12 mouse cellular contexts compared by ENCODE assay signal in the genomic region with DNA sequence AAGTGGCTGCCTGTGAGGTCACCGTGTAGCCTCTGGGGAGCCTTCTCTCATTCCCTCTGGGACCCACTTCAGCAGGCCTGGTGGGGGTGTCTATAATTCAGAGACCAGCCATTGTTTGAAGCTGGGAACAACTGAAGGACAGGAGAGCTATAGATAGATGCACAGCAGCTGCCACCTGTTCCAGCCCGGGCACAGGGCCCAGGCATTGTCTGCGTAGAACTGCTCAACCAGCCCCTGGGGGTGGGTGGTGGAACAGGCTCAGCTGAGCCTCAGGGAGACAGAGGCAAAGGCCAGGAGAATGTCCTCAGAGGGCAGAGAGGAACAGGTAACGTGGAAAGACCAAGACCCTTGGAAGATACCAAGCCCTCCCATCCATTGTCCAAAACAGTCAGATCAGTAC. TPM values are rescaled to one million over a fixed set of nuclear protein-coding genes. Genes with fewer than 3 reads are reported as not detected.
DNase-seq lines count a peak whose midpoint lies in the region; ATAC-seq lines count a peak whose summit lies in the region.
"Had no signal": no experiment of that assay in that cellular context is flagged by ENCODE, and none has a peak within 500 bp of the region (broad histone marks: within the 10 kb centered on the region; RNA-seq: fewer than 3 reads in every experiment).

No protein-coding gene starts in this region.

- H3K4me2 ChIP-seq in kidney, embryonic 14.5 days (replicated peaks; ENCODE audit: low read depth, low read length): no peak overlapping the region
- H3K4me2 ChIP-seq in liver, embryonic 15.5 days: no peak overlapping the region
- H3K4me2 ChIP-seq: forebrain, embryonic 15.5 days had no signal

- H3K4me1 ChIP-seq in kidney, embryonic 14.5 days (ENCODE audit: control insufficient read depth, insufficient read depth, low read length): peaks cover 5% of the 10 kb centered on the region
- peaks cover 73% of the 10 kb centered on the region for H3K4me1 ChIP-seq in liver, embryonic 15.5 days (replicated peaks)
- H3K4me1 ChIP-seq: forebrain, embryonic 15.5 days had no signal

- no peak overlapping the region for H3K4me3 ChIP-seq in kidney, embryonic 14.5 days (ENCODE audit: low read length)
- no peak overlapping the region for H3K4me3 ChIP-seq in liver, embryonic 15.5 days (replicated peaks)
- H3K4me3 ChIP-seq: forebrain, embryonic 15.5 days had no signal

- H3K27ac ChIP-seq in kidney, embryonic 14.5 days (ENCODE audit: low read depth, low read length): no peak overlapping the region
- H3K27ac ChIP-seq in liver, embryonic 15.5 days (replicated peaks): peak overlapping the region; percentile 99
- H3K27ac ChIP-seq: forebrain, embryonic 15.5 days had no signal

- intact Hi-C loops in heart, postnatal 14 days (cut with DNase I): no loop called here

- no peak overlapping the region for H3K9ac ChIP-seq in kidney, embryonic 14.5 days (ENCODE audit: low read depth, low read length)
- peak overlapping the region; percentile 32 for H3K9ac ChIP-seq in liver, embryonic 15.5 days
- H3K9ac ChIP-seq: forebrain, embryonic 15.5 days had no signal

- peak; percentile 4 for DNase-seq in kidney, postnatal 10 days
- DNase-seq in cerebellum, adult 9-11 months: peak; percentile 82
- peak; percentile 55 to 66 for DNase-seq in heart, postnatal 14 days
- no peak for DNase-seq in spleen, adult 12 weeks (ENCODE audit: low spot score)
- no peak for DNase-seq in adrenal gland, adult 2 months
- DNase-seq in MN1 (ENCODE audit: low spot score): no peak
- DNase-seq: lung, postnatal 36 days; thymus, adult 2 months had no signal

- H3K36me3 ChIP-seq in kidney, embryonic 14.5 days (ENCODE audit: control insufficient read depth, insufficient read depth, low read length): no peaks in the 10 kb centered on the region
- no peaks in the 10 kb centered on the region for H3K36me3 ChIP-seq in liver, embryonic 15.5 days (replicated peaks)
- H3K36me3 ChIP-seq: forebrain, embryonic 15.5 days had no signal

- no peak for ATAC-seq in kidney, embryonic 14.5 days (ENCODE audit: low FRiP score, low TSS enrichment)
- ATAC-seq in liver, embryonic 15.5 days (ENCODE audit: insufficient read depth): no peak
- ATAC-seq: forebrain, embryonic 15.5 days had no signal

- WGBS in kidney, embryonic 14.5 days: 88% methylated on average over 4 of the region's 4 CpGs
- 75% methylated on average over 4 of the region's 4 CpGs for WGBS in liver, embryonic 15.5 days (ENCODE audit: insufficient replicate concordance)

- H3K9me3 ChIP-seq in kidney, embryonic 14.5 days (ENCODE audit: control insufficient read depth, low read length): no peaks in the 10 kb centered on the region
- no peaks in the 10 kb centered on the region for H3K9me3 ChIP-seq in liver, embryonic 15.5 days (replicated peaks)
- H3K9me3 ChIP-seq: forebrain, embryonic 15.5 days had no signal

- H3K27me3 ChIP-seq in kidney, embryonic 14.5 days (ENCODE audit: control insufficient read depth, insufficient read depth, low read length): no peaks in the 10 kb centered on the region
- no peaks in the 10 kb centered on the region for H3K27me3 ChIP-seq in liver, embryonic 15.5 days
- H3K27me3 ChIP-seq: forebrain, embryonic 15.5 days had no signal

RNA-seq across cellular contexts. Expression of a gene that starts 4.7 kb away (rescaled TPM):
- polyA plus RNA-seq in kidney, embryonic 14.5 days (2014; fragmentation: Nextera tagmentation; extraction: Ambion mirVana): 0.96 and 2.1 TPM in 2 replicates
- total RNA-seq in heart, postnatal 14 days (2021): 10 to 100 TPM; 31.7 to 37.8 TPM
- 1.6 and 1.7 TPM in 2 replicates for polyA plus RNA-seq in liver, embryonic 15.5 days (2015; fragmentation: Nextera tagmentation; extraction: Ambion mirVana)
- total RNA-seq in adrenal gland, adult 2 months (2021): under 1 TPM; 0.10 to 0.20 TPM
- polyA plus RNA-seq in adrenal gland, adult 2 months (2012; rRNA removed): 0.40 TPM in 1 of 2 replicates, not detected in the other
- total RNA-seq: common myeloid progenitor, adult 5-6 weeks had no signal

RNA-seq across cellular contexts. Expression of a gene that starts 13.8 kb away (rescaled TPM):
- polyA plus RNA-seq in kidney, embryonic 14.5 days (2014; fragmentation: Nextera tagmentation; extraction: Ambion mirVana): 25.0 and 29.8 TPM in 2 replicates
- 10 to 100 TPM; 14.5 to 15.9 TPM for total RNA-seq in heart, postnatal 14 days (2021)
- 73.4 and 88.1 TPM in 2 replicates for polyA plus RNA-seq in liver, embryonic 15.5 days (2015; fragmentation: Nextera tagmentation; extraction: Ambion mirVana)
- 10 to 100 TPM; 53.7 to 98.5 TPM for total RNA-seq in adrenal gland, adult 2 months (2021)
- 67.6 and 101 TPM in 2 replicates for polyA plus RNA-seq in adrenal gland, adult 2 months (2012; rRNA removed)

Comparison
In these comparisons a context has a peak if more than half of its experiments do, and no peak if none do; other contexts are left out.
1. DNase-seq: peak in kidney, postnatal 10 days (single experiment), cerebellum, adult 9-11 months (single experiment) and heart, postnatal 14 days (2 of 2); none in spleen, adult 12 weeks (single experiment), adrenal gland, adult 2 months (single experiment) and MN1 (single experiment).